Mouse (Mus musculus) right cerebral cortex, adult 18-20 months (tissue): ENCODE results near the gene Wars2.

Experiments used
- DNase-seq: peaks from one replicate; pipeline ENCODE4 v3.0.0; 2022; ENCODE audit warnings: mixed read lengths

The Wars2 gene

GRCm38 (mm10) chr3:99140940-99141854 lies at the start of gene Wars2:
Gene Wars2, plus strand, starts transcription at chr3:99141068.
- peak; percentile 96 for DNase-seq

- DNase-seq, result no peak
Observed at GRCm38 (mm10) chr3:99096816-99097215, 44.1 kb upstream of the Wars2 start.

DNA sequence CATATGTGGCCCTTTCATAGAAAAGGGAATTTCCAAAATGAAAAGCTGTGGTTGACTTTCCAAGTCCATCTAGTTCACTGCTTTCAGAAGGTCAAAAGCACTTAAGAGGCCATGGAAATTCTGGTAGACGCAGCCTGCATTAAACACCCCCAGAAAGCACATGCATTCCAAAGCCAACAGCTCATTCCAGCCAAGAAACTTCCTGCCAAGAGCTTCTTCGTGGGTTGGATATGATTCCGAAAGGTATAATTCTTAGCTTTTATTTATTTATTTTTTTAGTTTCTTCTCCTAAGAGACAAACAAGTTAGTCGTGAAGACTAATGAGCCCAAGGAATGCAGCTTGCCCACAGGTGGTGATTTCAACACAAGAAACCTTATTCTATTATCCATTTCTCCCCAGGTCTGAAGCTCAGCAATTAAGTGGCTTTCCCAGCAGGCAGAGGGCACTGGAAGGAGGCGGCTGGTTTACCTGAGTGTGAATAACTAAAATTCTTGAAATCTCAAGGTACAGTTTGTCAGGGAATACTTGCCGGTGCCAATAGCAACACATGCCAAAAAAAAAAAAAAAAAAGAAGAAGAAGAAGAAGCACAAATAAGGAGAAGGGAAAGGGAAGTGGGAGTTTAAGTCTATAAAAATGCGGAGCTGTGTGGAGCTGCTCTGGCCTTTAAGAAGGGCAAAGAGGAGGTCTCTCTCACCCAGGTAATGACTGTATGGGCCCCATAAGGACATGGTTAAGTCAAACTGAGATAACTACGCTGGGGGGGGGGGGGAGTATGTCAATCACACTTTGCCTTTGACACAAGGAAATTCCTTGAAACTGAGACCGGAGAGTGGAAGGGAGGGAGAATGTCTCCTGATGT lies 30.3 kb upstream of the Wars2 start:
- no peak for DNase-seq

GRCm38 (mm10) chr3:99111214-99111608 lies 29.7 kb upstream of the Wars2 start:
- DNase-seq, result no peak

GRCm38 (mm10) chr3:99113266-99113837 lies 27.5 kb upstream of the Wars2 start:
- DNase-seq, result no peak

GRCm38 (mm10) chr3:99120942-99121341 lies 19.9 kb upstream of the Wars2 start:
- no peak for DNase-seq

DNA sequence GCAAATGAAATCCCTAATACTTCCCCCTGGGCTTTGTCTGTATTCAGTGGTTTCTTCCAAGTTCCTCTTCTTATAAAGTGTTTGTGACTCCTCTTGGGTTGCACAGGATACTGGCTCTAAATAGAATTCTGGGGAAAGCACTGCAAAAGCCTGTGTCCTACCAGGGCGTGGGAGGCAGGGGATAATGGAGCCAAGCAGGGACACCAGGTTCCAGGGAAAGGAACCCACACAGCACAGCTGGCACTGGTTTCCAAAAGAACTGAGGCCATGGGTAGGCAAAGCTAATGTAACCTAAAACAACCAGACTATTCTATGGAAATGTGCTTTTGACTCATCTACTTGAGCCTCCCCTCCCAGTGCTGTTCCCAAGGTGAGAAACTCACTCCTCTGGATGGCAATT lies 10.3 kb upstream of the Wars2 start:
- DNase-seq, result peak; percentile 62

DNA sequence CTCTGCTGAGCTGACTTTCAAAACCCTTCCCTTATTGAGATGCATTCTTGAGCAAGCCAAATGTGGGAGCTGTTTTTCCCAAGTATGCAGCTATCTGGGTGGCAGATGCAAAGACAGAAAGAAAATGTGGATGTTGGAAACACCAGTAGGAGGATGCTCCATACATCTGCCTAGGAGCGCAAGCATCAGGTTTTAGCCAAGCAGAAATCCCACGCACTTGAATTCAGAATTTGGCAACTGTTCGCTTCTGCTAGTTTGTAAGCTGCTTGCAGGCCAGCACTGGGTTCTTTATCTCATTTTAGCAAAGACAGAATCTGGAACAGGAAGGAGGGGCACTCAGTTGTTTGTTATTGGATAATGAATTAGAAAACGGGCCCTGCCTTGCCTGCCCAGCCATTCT lies 8.9 kb upstream of the Wars2 start:
- DNase-seq, result peak; percentile 85

DNA sequence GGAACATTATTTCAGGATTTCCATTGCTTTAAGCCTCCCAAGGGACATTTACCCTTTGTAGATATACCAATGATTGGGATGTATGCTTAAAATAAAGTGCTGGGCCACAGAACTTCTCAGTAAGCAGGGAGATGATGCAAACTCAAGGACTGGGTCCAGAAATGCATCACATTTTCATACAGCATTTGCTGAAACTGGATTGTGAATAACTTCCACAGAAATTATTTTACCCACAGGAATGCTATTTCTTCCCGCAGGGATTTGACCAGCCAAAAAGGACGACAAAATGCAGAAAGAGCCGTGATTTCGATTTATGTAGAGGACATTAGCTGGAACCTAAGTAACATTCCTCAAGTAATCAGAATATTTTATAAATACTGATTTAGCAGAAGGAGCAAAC lies 7.0 kb upstream of the Wars2 start:
- no peak for DNase-seq

- no peak for DNase-seq
Observed at GRCm38 (mm10) chr3:99147886-99148285, 7.0 kb downstream of the Wars2 start.

DNA sequence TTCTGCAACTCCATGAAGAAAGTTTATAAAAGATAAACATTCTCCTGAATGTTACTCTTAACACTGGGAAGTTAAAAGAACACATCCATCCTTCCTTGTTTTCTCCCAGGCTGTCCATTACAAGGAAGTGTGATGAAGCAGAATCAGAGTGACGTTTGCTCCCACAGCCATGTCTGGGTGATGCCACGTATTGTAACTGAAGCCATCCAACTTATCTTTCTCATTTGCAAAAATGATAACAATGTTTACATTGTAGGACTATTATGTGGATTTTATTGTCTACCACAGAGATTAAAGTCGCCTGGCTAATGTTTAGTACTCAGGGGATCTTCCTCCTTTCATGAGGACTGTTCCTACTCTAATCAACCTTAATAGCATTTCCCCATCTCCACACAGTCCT lies 8.2 kb downstream of the Wars2 start:
- no peak for DNase-seq

- DNase-seq, result no peak
Observed at GRCm38 (mm10) chr3:99156286-99156685, 15.4 kb downstream of the Wars2 start.

GRCm38 (mm10) chr3:99156987-99157386 lies 16.1 kb downstream of the Wars2 start:
- DNase-seq, result no peak

DNA sequence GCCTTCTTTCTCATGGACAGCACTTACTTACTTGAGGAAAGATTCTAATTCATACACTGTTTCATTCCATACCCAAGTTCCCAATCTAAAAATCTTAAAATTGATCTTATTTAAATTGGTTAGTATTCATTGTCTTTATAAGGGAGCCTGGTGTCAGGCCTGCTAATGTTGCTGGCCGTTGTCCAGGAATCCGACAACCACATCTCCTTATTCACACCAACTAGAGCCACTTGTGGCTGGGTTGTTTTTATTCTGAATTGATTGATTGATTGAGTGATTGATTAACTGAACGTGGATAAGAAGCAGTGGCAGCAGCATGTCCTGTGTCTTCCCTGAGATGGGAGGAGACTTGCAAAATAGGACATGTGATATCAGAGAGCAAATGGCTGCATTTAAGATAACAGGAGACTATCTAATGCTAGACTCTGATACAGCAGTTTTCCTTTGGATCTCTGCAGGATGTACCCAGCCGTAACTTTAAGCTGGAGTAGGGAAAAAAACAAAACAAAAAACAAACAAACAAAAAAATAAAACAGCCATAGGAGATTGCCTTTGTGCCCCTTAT lies 16.7 kb downstream of the Wars2 start:
- DNase-seq, result no peak

GRCm38 (mm10) chr3:99160016-99160415 lies 19.1 kb downstream of the Wars2 start:
- no peak for DNase-seq

DNA sequence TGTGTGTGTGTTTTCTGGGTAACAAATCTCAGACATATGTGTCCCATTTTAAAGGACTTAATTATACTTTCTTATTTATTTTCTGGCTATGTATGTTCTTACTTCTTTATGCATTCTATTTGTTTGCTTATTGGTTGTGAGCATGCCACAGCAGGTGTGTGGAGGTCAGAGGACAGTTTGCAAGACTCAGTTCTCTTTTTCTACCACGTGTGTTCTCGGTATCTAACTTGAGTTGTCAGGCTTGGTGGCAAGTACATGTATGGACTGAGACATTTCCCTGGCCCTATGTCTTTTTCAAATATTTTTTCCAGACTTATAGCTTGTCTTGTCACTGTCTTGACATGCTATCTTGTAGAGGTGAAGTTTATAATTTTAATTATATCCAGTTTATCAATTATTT lies 21.3 kb downstream of the Wars2 start:
- no peak for DNase-seq

DNA sequence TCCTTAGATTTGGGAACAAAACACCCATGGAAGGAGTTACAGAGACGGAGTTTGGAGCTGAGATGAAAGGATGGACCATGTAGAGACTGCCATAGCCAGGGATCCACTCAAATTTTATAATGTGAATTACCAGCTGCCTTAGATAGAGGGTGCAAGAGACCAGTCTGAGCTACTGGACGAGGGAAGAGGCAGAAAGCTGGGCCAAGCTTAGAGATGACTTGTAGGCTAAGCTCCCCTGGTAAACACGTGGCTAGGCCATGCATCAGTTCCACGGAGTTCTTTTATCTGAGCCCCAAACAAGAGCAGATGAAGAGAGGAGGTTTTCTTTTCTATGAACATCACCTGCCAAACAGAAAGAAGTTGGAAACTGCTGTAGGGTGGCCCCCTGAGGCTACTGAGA lies 26.9 kb downstream of the Wars2 start:
- DNase-seq, result no peak

- no peak for DNase-seq
Observed at GRCm38 (mm10) chr3:99173178-99173577, 32.3 kb downstream of the Wars2 start.

- DNase-seq, result no peak
Observed at GRCm38 (mm10) chr3:99174658-99175304, 33.9 kb downstream of the Wars2 start.

DNA sequence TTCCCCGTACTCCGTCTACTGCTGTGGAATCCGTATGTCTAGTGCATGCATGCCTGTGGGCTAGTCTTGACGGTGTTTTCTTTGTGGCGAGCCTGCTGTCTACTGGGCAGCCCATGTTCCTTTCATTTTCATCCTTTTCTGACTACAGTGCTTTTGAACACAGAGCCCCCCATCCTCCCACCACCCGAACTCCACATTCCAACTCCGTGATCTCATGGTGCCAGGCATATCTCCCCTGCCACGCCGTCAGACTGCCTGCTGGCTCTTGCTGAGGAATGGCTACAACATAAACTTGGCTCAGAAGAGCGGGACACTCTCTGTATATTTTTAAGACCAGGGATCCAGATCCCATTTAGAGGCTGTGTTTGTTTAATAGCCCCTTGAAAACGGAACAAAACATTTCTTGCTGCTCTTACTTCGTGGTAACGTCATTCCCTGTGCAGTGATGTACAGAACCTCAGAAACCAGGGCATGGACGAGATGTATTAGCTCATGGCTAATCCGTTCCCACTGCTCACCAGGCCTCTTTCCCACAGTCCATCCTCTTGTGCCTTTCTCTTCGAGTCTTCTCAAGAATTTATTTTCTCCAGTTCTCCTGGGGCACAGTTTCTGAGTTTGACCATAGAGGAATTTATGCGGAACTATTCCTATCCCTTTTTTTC lies 42.6 kb downstream of the Wars2 start:
- DNase-seq, result no peak

DNA sequence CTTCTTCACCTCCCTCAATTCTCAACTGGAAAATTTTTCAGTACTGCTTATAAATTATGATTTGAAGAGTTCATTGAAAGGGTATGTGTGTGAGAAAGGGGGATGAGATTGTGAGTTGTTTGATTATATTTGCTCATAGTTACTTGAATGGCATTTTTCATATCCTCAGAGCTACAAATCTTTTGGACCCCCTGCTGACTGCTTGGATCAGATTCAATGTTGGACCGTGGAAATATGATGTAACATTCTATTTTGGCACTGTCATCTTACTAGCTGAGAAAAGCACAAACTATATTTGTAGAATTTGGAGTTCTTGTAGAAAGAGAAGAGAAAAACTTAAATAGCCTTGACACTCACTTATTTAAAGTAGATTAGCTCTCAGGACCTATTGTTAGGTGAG lies 43.5 kb downstream of the Wars2 start:
- no peak for DNase-seq

DNA sequence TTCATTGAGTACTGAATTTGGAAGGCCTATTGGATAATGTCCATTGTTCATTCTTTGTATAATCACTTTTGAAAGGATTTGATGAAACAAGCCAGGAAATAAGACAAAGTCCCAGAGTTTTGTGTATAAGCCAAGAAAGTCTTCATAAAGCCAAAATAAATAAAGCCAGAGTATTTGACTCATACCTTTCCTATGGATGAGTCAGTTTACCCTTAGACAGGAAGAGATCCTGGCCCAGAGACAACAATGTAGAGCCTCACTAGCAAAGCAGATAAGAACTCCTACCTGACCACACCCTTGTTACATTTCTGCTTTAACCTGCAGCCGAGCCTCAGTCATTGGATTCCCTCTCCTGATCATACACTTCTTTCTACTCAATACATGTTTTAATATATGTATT lies 47.2 kb downstream of the Wars2 start:
- no peak for DNase-seq
